Mouse (Mus musculus): ENCODE results near the gene Zfp146. TPM values are rescaled to one million over a fixed set of nuclear protein-coding genes. Genes with fewer than 3 reads are reported as not detected.

The Zfp146 gene
- 32.3 TPM for polyA plus RNA-seq (2017; shearing (Covaris generic))

DNA sequence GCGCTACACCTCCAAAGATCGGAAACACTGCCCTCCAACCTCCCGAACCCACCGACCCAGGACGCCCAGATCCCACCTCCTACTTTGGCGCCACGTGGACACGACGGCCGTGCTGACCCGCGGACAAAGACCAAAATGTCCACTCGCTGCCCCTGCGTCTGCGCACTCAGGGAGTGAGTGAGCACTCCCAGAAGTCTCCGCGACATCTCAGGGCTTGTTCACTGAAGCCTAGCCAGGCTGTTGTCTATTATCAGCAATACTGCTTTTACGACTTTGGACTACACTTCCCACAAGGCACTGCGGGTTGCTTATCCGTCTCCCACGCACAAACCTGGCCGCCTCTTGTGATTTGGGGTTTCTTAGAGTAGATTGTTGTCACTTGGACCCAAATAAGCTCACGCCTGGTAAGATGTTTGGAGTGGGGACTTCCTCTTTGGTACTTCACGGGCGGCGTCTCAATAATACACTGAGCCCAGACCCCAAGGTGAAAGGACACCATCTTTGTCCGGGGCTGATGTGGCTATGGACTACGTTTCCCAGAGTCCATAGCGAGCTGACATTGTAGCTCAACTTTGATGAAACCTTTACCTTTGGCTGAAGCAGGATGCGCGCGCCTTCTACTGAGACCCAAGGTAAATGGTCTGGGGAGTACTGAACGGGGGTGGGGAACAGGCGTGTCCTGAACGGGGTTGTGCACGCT is at the start of gene Zfp146:
TSS of gene Zfp146 (minus strand) at position 168 of the 700 bp plus-strand sequence.

DNA sequence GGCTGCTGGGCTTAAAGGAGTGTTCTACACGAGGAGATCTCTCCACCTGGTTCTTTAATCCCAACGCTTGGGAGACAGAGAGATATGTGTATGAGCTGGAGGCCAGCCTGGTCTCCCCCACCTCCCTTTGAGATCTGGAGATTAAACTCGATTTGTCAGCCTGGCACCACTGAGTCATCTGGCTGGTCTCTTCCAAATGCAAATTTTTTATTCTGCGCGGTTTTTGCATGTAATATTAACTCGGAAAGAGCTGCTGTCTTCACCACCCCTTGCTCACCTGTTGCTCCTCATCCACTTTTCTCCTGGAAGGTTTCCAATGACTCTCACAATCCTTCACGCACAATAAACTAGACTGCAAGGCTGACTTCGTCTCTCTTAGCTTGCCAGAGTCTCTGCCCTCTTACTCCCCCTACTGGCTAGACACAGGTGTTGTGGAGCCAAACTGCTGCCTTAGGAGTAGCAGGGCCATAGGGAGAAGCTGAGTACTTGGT is 29.0 kb upstream of the Zfp146 start, which contains the start of gene Capns1:
TSS of gene Capns1 (minus strand) at position 331 of the 491 bp plus-strand sequence.

DNA sequence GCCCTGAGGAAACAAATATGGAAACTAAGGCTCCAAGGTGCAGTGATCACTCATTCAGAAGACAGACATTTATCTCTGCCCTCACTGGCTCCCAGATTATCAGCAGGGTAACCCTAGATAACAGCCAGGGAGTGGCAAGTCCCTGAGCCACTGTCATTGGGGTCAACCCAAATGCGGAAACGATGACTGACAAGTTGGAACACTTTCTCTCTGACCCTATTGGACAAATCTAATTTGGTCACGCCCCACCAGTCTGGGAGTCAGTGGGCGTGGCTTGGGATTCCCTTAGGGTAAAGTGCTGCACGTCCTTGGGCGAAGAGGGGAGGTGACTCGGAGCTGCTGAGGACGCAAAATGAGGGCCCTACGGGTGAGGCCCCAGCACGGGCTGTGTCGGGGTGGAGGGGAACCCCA is 14.3 kb upstream of the Zfp146 start, which contains the start of gene Cox7a1:
TSS of gene Cox7a1 (plus strand) at position 266 of the 411 bp plus-strand sequence.

DNA sequence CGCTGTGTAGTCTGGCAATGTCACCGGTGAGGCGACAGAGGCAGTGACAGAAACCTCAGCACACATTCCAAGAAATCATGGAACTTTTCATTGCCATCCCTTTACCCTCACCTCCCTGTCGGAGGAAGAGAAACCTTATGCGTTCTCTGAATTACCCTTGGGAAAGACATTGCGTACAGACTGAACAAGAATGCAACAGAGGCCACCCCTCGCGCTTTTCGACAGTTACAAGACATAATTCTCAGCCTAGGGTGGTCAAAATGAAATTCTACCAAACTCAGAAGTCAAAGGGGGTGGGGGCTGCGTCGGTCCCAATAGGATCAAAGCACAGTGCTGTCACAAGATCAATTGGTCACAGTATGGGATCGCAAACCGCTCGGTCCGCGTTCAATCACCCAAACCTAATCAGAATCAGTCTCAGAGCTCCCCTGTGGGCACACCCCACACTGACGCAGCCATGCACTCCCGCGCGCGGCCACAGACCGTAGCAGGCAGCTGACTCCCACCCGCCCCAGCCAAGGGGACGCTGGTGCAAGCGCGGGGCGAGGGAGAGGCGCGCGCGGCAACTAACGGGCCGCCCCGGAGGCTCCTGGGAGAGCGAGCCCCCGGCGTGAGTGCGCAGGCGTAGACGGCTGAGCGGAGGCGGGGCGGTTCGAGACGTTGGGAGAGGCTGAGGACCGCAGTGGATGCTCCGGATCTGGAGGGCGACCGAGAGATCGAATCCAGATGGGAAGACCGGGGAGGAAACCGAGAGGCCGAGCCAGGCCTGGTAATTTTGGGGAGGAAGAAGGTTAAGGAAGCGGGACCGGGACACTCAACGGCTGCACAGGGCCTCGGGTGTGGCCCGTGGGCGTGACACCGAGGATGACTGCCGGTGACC is 48.0 kb downstream of the Zfp146 start, which contains the start of gene Zfp382:
TSS of gene Zfp382 (plus strand) at position 635 of the 880 bp plus-strand sequence.

Other genes with a start within 250 kb of the Zfp146 start
- 2.2 TPM for gene Zfp74, start 215.7 kb downstream of the Zfp146 start, polyA plus RNA-seq (2017; shearing (Covaris generic))
- gene Zfp568, start 185.8 kb downstream of the Zfp146 start, polyA plus RNA-seq (2017; shearing (Covaris generic)), result 5.7 TPM
- gene Zfp14, start 118.4 kb downstream of the Zfp146 start, polyA plus RNA-seq (2017; shearing (Covaris generic)), result 2.1 TPM
- 7.4 TPM for gene Zfp82, start 96.8 kb downstream of the Zfp146 start, polyA plus RNA-seq (2017; shearing (Covaris generic))
- not detected for gene Gm26920, start 79.3 kb downstream of the Zfp146 start, polyA plus RNA-seq (2017; shearing (Covaris generic))
- 6.2 TPM for gene Zfp566, start 79.2 kb downstream of the Zfp146 start, polyA plus RNA-seq (2017; shearing (Covaris generic))
- gene Zfp260, start 75.0 kb downstream of the Zfp146 start, polyA plus RNA-seq (2017; shearing (Covaris generic)), result 66.9 TPM
- gene Zfp382, start 47.8 kb downstream of the Zfp146 start, polyA plus RNA-seq (2017; shearing (Covaris generic)), result 13.4 TPM
- not detected for gene Cox7a1, start 14.4 kb upstream of the Zfp146 start, polyA plus RNA-seq (2017; shearing (Covaris generic))
- gene Capns1, start 29.1 kb upstream of the Zfp146 start, polyA plus RNA-seq (2017; shearing (Covaris generic)), result 60.7 TPM
- 32.3 TPM for gene Polr2i, start 62.2 kb upstream of the Zfp146 start, polyA plus RNA-seq (2017; shearing (Covaris generic))
- gene Tbcb, start 62.5 kb upstream of the Zfp146 start, polyA plus RNA-seq (2017; shearing (Covaris generic)), result 61.3 TPM
- gene Ovol3, start 66.0 kb upstream of the Zfp146 start, polyA plus RNA-seq (2017; shearing (Covaris generic)), result not detected
- 0.85 TPM for gene Thap8, start 110.3 kb upstream of the Zfp146 start, polyA plus RNA-seq (2017; shearing (Covaris generic))
- 4.5 TPM for gene Wdr62, start 110.7 kb upstream of the Zfp146 start, polyA plus RNA-seq (2017; shearing (Covaris generic))
- 0.83 TPM for gene Clip3, start 122.0 kb upstream of the Zfp146 start, polyA plus RNA-seq (2017; shearing (Covaris generic))
- 92.3 TPM for gene Alkbh6, start 139.0 kb upstream of the Zfp146 start, polyA plus RNA-seq (2017; shearing (Covaris generic))
- 2.6 TPM for gene Syne4, start 145.1 kb upstream of the Zfp146 start, polyA plus RNA-seq (2017; shearing (Covaris generic))
- gene E130208F15Rik, start 152.0 kb upstream of the Zfp146 start, polyA plus RNA-seq (2017; shearing (Covaris generic)), result not detected
- 16.2 TPM for gene Sdhaf1, start 154.1 kb upstream of the Zfp146 start, polyA plus RNA-seq (2017; shearing (Covaris generic))
- gene Lrfn3, start 193.0 kb upstream of the Zfp146 start, polyA plus RNA-seq (2017; shearing (Covaris generic)), result not detected
- gene Tyrobp, start 244.0 kb upstream of the Zfp146 start, polyA plus RNA-seq (2017; shearing (Covaris generic)), result not detected

All from effector memory CD4-positive, alpha-beta T cell, adult 7 months (primary cell).